Mouse (Mus musculus) ES-Bruce4 (cell line): ENCODE measurements around the gene Exosc10.

Source experiments
- CTCF ChIP-seq: IDR thresholded peaks from one replicate; pipeline ENCODE4 v1.8.1; 2011; ENCODE audit warnings: low read depth, low read length
- EP300 ChIP-seq: IDR thresholded peaks from 2 replicates; pipeline ENCODE4 v1.6.1; 2011; ENCODE audit warnings: low read depth, low read length; ENCODE audit not compliant: insufficient read depth

- TF ChIP-seq EP300 (no peak), CTCF (no peak)
Measured at GRCm38 (mm10) chr4:148531341-148531740, 26.9 kb upstream of the Exosc10 start.
